Comparison of ENCODE assay signal across 13 mouse cellular contexts in the genomic region with DNA sequence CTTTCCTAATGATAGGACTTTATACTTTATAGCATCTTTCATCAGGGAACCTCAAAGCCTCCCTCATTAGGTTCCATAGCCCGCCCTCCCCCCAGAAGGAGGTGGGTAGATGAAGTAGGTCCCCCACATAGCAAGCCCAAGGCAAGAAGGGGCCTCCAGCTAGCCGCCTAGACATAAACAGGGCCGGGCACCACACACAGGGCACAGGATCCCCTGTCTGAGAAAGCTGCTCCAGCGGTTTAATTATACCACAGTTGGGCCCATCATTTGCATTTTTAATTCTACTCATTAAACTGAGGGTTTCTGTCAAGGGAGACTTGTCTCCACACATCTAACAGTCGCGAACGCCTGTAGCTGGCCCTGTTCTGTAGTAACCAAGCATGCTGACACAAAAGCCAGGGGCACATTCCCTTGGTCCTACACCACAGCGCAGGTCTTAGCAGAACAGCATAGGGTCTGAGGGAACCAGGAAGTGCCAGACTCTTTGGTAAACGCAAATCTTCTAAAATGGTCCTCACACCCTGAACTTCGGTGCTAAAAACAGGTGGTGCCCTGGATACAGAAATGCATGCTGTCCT.
DNase-seq lines count a peak whose midpoint lies in the region; ATAC-seq lines count a peak whose summit lies in the region.
"Had no signal": no experiment of that assay in that cellular context is flagged by ENCODE, and none has a peak within 500 bp of the region (broad histone marks: within the 10 kb centered on the region; RNA-seq: fewer than 3 reads in every experiment).

No protein-coding gene starts in this region.

- no peak overlapping the region for H3K4me2 ChIP-seq in hindbrain, embryonic 12.5 days (replicated peaks)
- peak overlapping the region; percentile 40 for H3K4me2 ChIP-seq in midbrain, embryonic 13.5 days (replicated peaks)
- H3K4me2 ChIP-seq: heart, embryonic 12.5 days had no signal

- intact Hi-C loops in gastrocnemius, postnatal 36 days (cut with DNase I): no loop called here

- no peak overlapping the region for H3K4me3 ChIP-seq in hindbrain, embryonic 12.5 days
- H3K4me3 ChIP-seq in midbrain, embryonic 13.5 days (replicated peaks): no peak overlapping the region
- H3K4me3 ChIP-seq: heart, embryonic 12.5 days had no signal

- peaks cover 19% of the 10 kb centered on the region for H3K4me1 ChIP-seq in hindbrain, embryonic 12.5 days
- peaks cover 28% of the 10 kb centered on the region for H3K4me1 ChIP-seq in midbrain, embryonic 13.5 days (replicated peaks)
- H3K4me1 ChIP-seq: heart, embryonic 12.5 days had no signal

- H3K9me3 ChIP-seq in hindbrain, embryonic 12.5 days (replicated peaks): no peaks in the 10 kb centered on the region
- H3K9me3 ChIP-seq in midbrain, embryonic 13.5 days: no peaks in the 10 kb centered on the region
- H3K9me3 ChIP-seq: G1E; heart, embryonic 12.5 days had no signal

- 0 out of 2 replicates have a peak, but pooled peaks cover 4% of the 10 kb centered on the region for H3K27me3 ChIP-seq in hindbrain, embryonic 12.5 days
- H3K27me3 ChIP-seq in midbrain, embryonic 13.5 days: peaks cover 49% of the 10 kb centered on the region
- H3K27me3 ChIP-seq: heart, embryonic 12.5 days had no signal

- peak; percentile 18 for DNase-seq in retina, postnatal 1 day
- DNase-seq in retina, embryonic 14.5 days (ENCODE audit: low spot score): no peak
- DNase-seq in right cerebral cortex, adult 2 months (ENCODE audit: low spot score in 2 of 2): no peak
- no peak for DNase-seq in cerebellum, adult 9-10 months
- no peak for DNase-seq in gastrocnemius, postnatal 36 days
- DNase-seq: heart, postnatal 4 days; liver, postnatal 0 days; thymus, adult 2 months had no signal

- no peak overlapping the region for H3K27ac ChIP-seq in hindbrain, embryonic 12.5 days
- peak overlapping the region; percentile 62 for H3K27ac ChIP-seq in midbrain, embryonic 13.5 days
- H3K27ac ChIP-seq: macrophage had no signal

- WGBS in hindbrain, embryonic 12.5 days: 78% methylated on average over 10 of the region's 10 CpGs
- WGBS in midbrain, embryonic 13.5 days: 70% methylated on average over 10 of the region's 10 CpGs

- H3K36me3 ChIP-seq in hindbrain, embryonic 12.5 days: no peaks in the 10 kb centered on the region
- no peaks in the 10 kb centered on the region for H3K36me3 ChIP-seq in midbrain, embryonic 13.5 days
- H3K36me3 ChIP-seq: G1E; heart, embryonic 12.5 days had no signal

- H3K9ac ChIP-seq in hindbrain, embryonic 12.5 days: no peak overlapping the region
- no peak overlapping the region for H3K9ac ChIP-seq in midbrain, embryonic 13.5 days (replicated peaks)
- H3K9ac ChIP-seq: heart, embryonic 12.5 days; liver, postnatal 0 days had no signal

- ATAC-seq in hindbrain, embryonic 12.5 days (ENCODE audit: low FRiP score): peak; percentile 55; the same call in 1 of the 2 replicates
- ATAC-seq in midbrain, embryonic 13.5 days: peak; percentile 75
- ATAC-seq: liver, postnatal 0 days had no signal
